In the genomic region with DNA sequence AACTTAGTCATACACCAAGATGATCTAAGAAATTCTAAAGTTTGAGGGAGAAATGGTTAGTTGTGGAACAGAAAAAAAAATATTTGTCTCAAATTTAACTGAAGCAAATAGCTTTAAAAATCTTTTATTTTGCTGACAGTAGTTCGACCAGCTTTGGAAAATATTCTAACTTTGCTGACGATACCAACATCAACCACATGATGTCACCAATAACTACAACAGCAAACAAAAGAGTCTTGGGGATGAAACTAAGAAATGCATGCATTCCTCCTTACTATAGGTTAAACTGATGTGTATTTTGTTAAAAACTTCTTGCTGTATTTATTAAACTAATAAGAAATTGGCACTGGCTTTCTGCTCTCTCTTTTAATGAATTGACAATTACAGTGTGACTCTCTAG, we compare ENCODE assay signal across 13 mouse cellular contexts.
DNase-seq lines count a peak whose midpoint lies in the region; ATAC-seq and TF ChIP-seq lines count a peak whose summit lies in the region.
"Had no signal": no experiment of that assay in that cellular context is flagged by ENCODE, and none has a peak within 500 bp of the region (broad histone marks: within the 10 kb centered on the region; RNA-seq: fewer than 3 reads in every experiment).

No protein-coding gene starts in this region.

- H3K9me3 ChIP-seq in hindbrain, embryonic 14.5 days (ENCODE audit: control insufficient read depth, low read length): no peaks in the 10 kb centered on the region
- no peaks in the 10 kb centered on the region for H3K9me3 ChIP-seq in hindbrain, embryonic 10.5 days
- H3K9me3 ChIP-seq in midbrain, embryonic 14.5 days (ENCODE audit: control insufficient read depth, low read length): no peaks in the 10 kb centered on the region
- H3K9me3 ChIP-seq in midbrain, embryonic 10.5 days (replicated peaks): no peaks in the 10 kb centered on the region
- H3K9me3 ChIP-seq: limb, embryonic 15.5 days had no signal

- H3K4me3 ChIP-seq in hindbrain, embryonic 14.5 days (replicated peaks; ENCODE audit: low read length): no peak overlapping the region
- H3K4me3 ChIP-seq in hindbrain, embryonic 10.5 days: no peak overlapping the region
- no peak overlapping the region for H3K4me3 ChIP-seq in midbrain, embryonic 14.5 days (replicated peaks; ENCODE audit: low read depth, low read length)
- no peak overlapping the region for H3K4me3 ChIP-seq in midbrain, embryonic 10.5 days
- H3K4me3 ChIP-seq: limb, embryonic 15.5 days had no signal

- 37% methylated on average over 2 of the region's 2 CpGs for WGBS in hindbrain, embryonic 14.5 days
- 51% methylated on average over 2 of the region's 2 CpGs for WGBS in hindbrain, embryonic 10.5 days
- 47% methylated on average over 2 of the region's 2 CpGs for WGBS in midbrain, embryonic 14.5 days
- WGBS in midbrain, embryonic 10.5 days: 58% methylated on average over 2 of the region's 2 CpGs

- no peaks in the 10 kb centered on the region for H3K4me1 ChIP-seq in hindbrain, embryonic 14.5 days (replicated peaks; ENCODE audit: control insufficient read depth, insufficient read depth, low read length)
- H3K4me1 ChIP-seq in hindbrain, embryonic 10.5 days (replicated peaks): peaks cover 12% of the 10 kb centered on the region; the same call in 1 of the 2 replicates
- H3K4me1 ChIP-seq in midbrain, embryonic 14.5 days (ENCODE audit: control insufficient read depth, insufficient read depth, low read length): no peaks in the 10 kb centered on the region
- peaks cover 7% of the 10 kb centered on the region for H3K4me1 ChIP-seq in midbrain, embryonic 10.5 days
- H3K4me1 ChIP-seq: limb, embryonic 15.5 days had no signal

- no peak overlapping the region for H3K4me2 ChIP-seq in hindbrain, embryonic 14.5 days (replicated peaks)
- no peak overlapping the region for H3K4me2 ChIP-seq in midbrain, embryonic 14.5 days (ENCODE audit: low read length)
- H3K4me2 ChIP-seq: limb, embryonic 15.5 days had no signal

- H3K27ac ChIP-seq in hindbrain, embryonic 14.5 days: no peak overlapping the region
- no peak overlapping the region for H3K27ac ChIP-seq in hindbrain, embryonic 10.5 days
- no peak overlapping the region for H3K27ac ChIP-seq in midbrain, embryonic 14.5 days (replicated peaks; ENCODE audit: low read depth, low read length)
- no peak overlapping the region for H3K27ac ChIP-seq in midbrain, embryonic 10.5 days (replicated peaks)
- H3K27ac ChIP-seq: limb, embryonic 15.5 days had no signal

- POLR2A ChIA-PET in Patski (lab: Charles Lee): no interaction called here

- CTCF ChIA-PET in Patski (lab: Charles Lee): interaction anchor here (1.0 to 1.1 kb wide), 2 partner anchors 11 to 175 kb away, joined by 3 read pairs; no protein-coding TSS in a partner anchor

- H3K36me3 ChIP-seq in hindbrain, embryonic 14.5 days (replicated peaks; ENCODE audit: control insufficient read depth, insufficient read depth): no peaks in the 10 kb centered on the region
- H3K36me3 ChIP-seq in hindbrain, embryonic 10.5 days: no peaks in the 10 kb centered on the region
- no peaks in the 10 kb centered on the region for H3K36me3 ChIP-seq in midbrain, embryonic 14.5 days (ENCODE audit: control insufficient read depth, insufficient read depth, low read length)
- H3K36me3 ChIP-seq in midbrain, embryonic 10.5 days: no peaks in the 10 kb centered on the region
- H3K36me3 ChIP-seq: limb, embryonic 15.5 days had no signal

- in situ Hi-C loops in Patski (cut with MboI; ENCODE audit: low pct_unique_long_range_greater_than_20kb): no loop called here

- no peaks in the 10 kb centered on the region for H3K27me3 ChIP-seq in hindbrain, embryonic 14.5 days (ENCODE audit: control insufficient read depth, insufficient read depth, low read length)
- no peaks in the 10 kb centered on the region for H3K27me3 ChIP-seq in hindbrain, embryonic 10.5 days (ENCODE audit: insufficient read depth, poor library complexity, severe bottlenecking)
- H3K27me3 ChIP-seq in midbrain, embryonic 14.5 days (ENCODE audit: control insufficient read depth, insufficient read depth, low read length): no peaks in the 10 kb centered on the region
- no peaks in the 10 kb centered on the region for H3K27me3 ChIP-seq in midbrain, embryonic 10.5 days (ENCODE audit: low read depth, poor library complexity, severe bottlenecking)
- peaks cover 67% of the 10 kb centered on the region for H3K27me3 ChIP-seq in Patski
- H3K27me3 ChIP-seq: limb, embryonic 15.5 days had no signal

- no peak for ATAC-seq in hindbrain, embryonic 14.5 days (ENCODE audit: low FRiP score)
- no peak for ATAC-seq in midbrain, embryonic 14.5 days (ENCODE audit: low FRiP score, low TSS enrichment)
- no peak for ATAC-seq in Patski

- peak; percentile 59 for DNase-seq in hindbrain, embryonic 14.5 days (ENCODE audit: low spot score)
- no peak for DNase-seq in hindbrain, embryonic 10.5 days (ENCODE audit: low spot score)
- peak; percentile 61 for DNase-seq in midbrain, embryonic 14.5 days
- no peak for DNase-seq in midbrain, embryonic 10.5 days (ENCODE audit: low spot score)
- DNase-seq in Patski (ENCODE audit: low read depth, low spot score): no peak
- DNase-seq in retina, postnatal 1 day: peak; percentile 34
- DNase-seq in ovary, postnatal 10 days (ENCODE audit: low spot score): no peak
- DNase-seq: adrenal gland, postnatal 36 days; cerebellum, adult 11 months; kidney, adult 18-20 months; kidney, postnatal 4 days; thymus, postnatal 36 days had no signal

- peak; percentile 21 for TF ChIP-seq CTCF in Patski (IDR thresholded peaks at IDR 0.05)

- H3K9ac ChIP-seq in hindbrain, embryonic 14.5 days: no peak overlapping the region
- no peak overlapping the region for H3K9ac ChIP-seq in midbrain, embryonic 14.5 days (replicated peaks; ENCODE audit: low read length)
- H3K9ac ChIP-seq: limb, embryonic 15.5 days had no signal

Comparison
In these comparisons a context has a peak if more than half of its experiments do, and no peak if none do; other contexts are left out.
1. DNase-seq: peak in hindbrain, embryonic 14.5 days (single experiment), midbrain, embryonic 14.5 days (single experiment) and retina, postnatal 1 day (single experiment); none in hindbrain, embryonic 10.5 days (single experiment), midbrain, embryonic 10.5 days (single experiment), Patski (single experiment) and ovary, postnatal 10 days (single experiment).